Mouse (Mus musculus) cerebellum, adult 2 months (tissue): ENCODE results near the gene Fry. TPM values are rescaled to one million over a fixed set of nuclear protein-coding genes. Genes with fewer than 3 reads are reported as not detected.

Experiments used
- DNase-seq, 2 experiments: peaks; one replicate each; pipeline ENCODE4 v3.0.0; 2021
- H3K27ac ChIP-seq: fragments of 200-500 bp; 2 replicates; pipeline ENCODE4 v1.5.1; 2012; ENCODE audit warnings: low read length, control low read depth, inconsistent platforms; ENCODE audit not compliant: insufficient read depth
- H3K27me3 ChIP-seq: fragments of 200-500 bp; 2 replicates; pipeline ENCODE4 v1.6.1; 2012; ENCODE audit warnings: inconsistent platforms, mild to moderate bottlenecking, low read length, moderate library complexity; ENCODE audit not compliant: control insufficient read depth, insufficient read depth
- H3K4me1 ChIP-seq: fragments of 200-500 bp; 2 replicates; pipeline ENCODE4 v1.6.1; 2011; ENCODE audit warnings: low read length; ENCODE audit not compliant: control insufficient read depth, insufficient read depth
- H3K4me3 ChIP-seq: fragments of 200-500 bp; replicated peaks from 2 replicates; pipeline ENCODE3; 2011; ENCODE audit warnings: mild to moderate bottlenecking, low read depth, low read length, control low read depth; ENCODE audit not compliant: insufficient read depth
- CTCF ChIP-seq: fragments of 200-500 bp; IDR thresholded peaks from 2 replicates; pipeline ENCODE4 v1.5.1; 2011; ENCODE audit warnings: low read depth, mild to moderate bottlenecking, control low read depth, low read length, moderate library complexity, borderline replicate concordance; ENCODE audit not compliant: insufficient read depth
- POLR2A ChIP-seq: fragments of 200-500 bp; IDR thresholded peaks from 2 replicates; pipeline ENCODE4 v1.6.1; 2011; ENCODE audit warnings: low read length, control low read depth, borderline replicate concordance; ENCODE audit not compliant: insufficient read depth
- WGBS: fragments of 180-500 bp; shearing (Covaris S2); methylation state at CpG from one replicate; pipeline ENCODE4 v1.1.7; 2018; 5-methylcytosine and 5-hydroxymethylcytosine counted together
- polyA plus RNA-seq: library from polyadenylated mRNA; depleted of rRNA; stranded (reverse); fragments of >200 nt; gene quantifications from 2 replicates; pipeline ENCODE4 v1.2.3, GENCODE M21; 2012; rRNA removed

Fry gene
- polyA plus RNA-seq, 1 experiment: 92.2 TPM

GRCm38 (mm10) chr5:150521937-150522866, 403.8 kb downstream of the Fry start, which contains the start of gene Brca2:
Brca2 (plus strand) TSS chr5:150522630.
- 3% methylated on average over 63 of the region's 63 CpGs for WGBS
- H3K4me1 ChIP-seq: no peaks in the 10 kb centered on the region
- peak within 1 kb of the TSS; percentile 55 for H3K4me3 ChIP-seq
- no peak within 1 kb of the TSS for H3K27ac ChIP-seq
- no peaks in the 10 kb centered on the region for H3K27me3 ChIP-seq
- TF ChIP-seq POLR2A: peak; percentile 92
- no peak for TF ChIP-seq CTCF
- peak; percentile 92 to 94 for DNase-seq

GRCm38 (mm10) chr5:150522867-150523234, 404.4 kb downstream of the Fry start:
- peak overlapping the region; percentile 55 for H3K4me3 ChIP-seq
- H3K27me3 ChIP-seq: no peaks in the 10 kb centered on the region
- no peak for TF ChIP-seq CTCF
- no peak for TF ChIP-seq POLR2A
- no peak for DNase-seq
- H3K27ac ChIP-seq: no peak overlapping the region
- H3K4me1 ChIP-seq: no peaks in the 10 kb centered on the region
- 5% methylated on average over 11 of the region's 11 CpGs for WGBS

- 84% methylated on average over 2 of the region's 2 CpGs for WGBS
- no peak for DNase-seq
- Histone ChIP-seq H3K4me3 (no peak overlapping the region), H3K27ac (no peak overlapping the region), H3K27me3 (no peaks in the 10 kb centered on the region), H3K4me1 (no peaks in the 10 kb centered on the region)
- TF ChIP-seq POLR2A (no peak), CTCF (no peak)
Observed at GRCm38 (mm10) chr5:150525239-150525638, 406.8 kb downstream of the Fry start.

GRCm38 (mm10) chr5:150541302-150541701, 422.9 kb downstream of the Fry start:
- DNase-seq: no peak
- Histone ChIP-seq H3K4me1 (no peaks in the 10 kb centered on the region), H3K27me3 (no peaks in the 10 kb centered on the region), H3K27ac (no peak overlapping the region), H3K4me3 (no peak overlapping the region)
- TF ChIP-seq CTCF (no peak), POLR2A (no peak)
- 93% methylated on average over 1 of the region's 1 CpGs for WGBS

GRCm38 (mm10) chr5:150543184-150543583, 424.7 kb downstream of the Fry start:
- H3K27me3 ChIP-seq: no peaks in the 10 kb centered on the region
- no peak overlapping the region for H3K27ac ChIP-seq
- no peak overlapping the region for H3K4me3 ChIP-seq
- no peak for TF ChIP-seq CTCF
- TF ChIP-seq POLR2A: no peak
- WGBS: 75% methylated on average over 2 of the region's 2 CpGs
- DNase-seq: no peak
- no peaks in the 10 kb centered on the region for H3K4me1 ChIP-seq

Other genes with a start within 250 kb of the Fry start
- gene Rxfp2, start 100.0 kb upstream of the Fry start, polyA plus RNA-seq: 0.16 and 0.23 TPM in 2 replicates